Mouse (Mus musculus) adrenal gland, postnatal 36 days (tissue): Measurements from ENCODE around the gene Slc6a21. TPM values are rescaled to one million over a fixed set of nuclear protein-coding genes. Genes with fewer than 3 reads are reported as not detected.

ENCODE experiments used
- DNase-seq, 2 experiments: peaks; one replicate each; pipeline ENCODE4 v3.0.0; 2021; ENCODE audit warnings: mixed read lengths in 1 of 2
- total RNA-seq, 2 experiments: library from RNA; stranded (reverse); gene quantifications; 2 replicates each; pipeline ENCODE4 v1.2.3; 2021

The Slc6a21 gene
- total RNA-seq, 2 experiments from 2014 or later, result 0.13 TPM; not detected in 1

- DNase-seq, result peak; percentile 25 to 47
Measured at GRCm38 (mm10) chr7:45255822-45256221, 21.5 kb upstream of the Slc6a21 start.

- DNase-seq, result no peak
Measured at GRCm38 (mm10) chr7:45257063-45257840, 20.1 kb upstream of the Slc6a21 start.

GRCm38 (mm10) chr7:45259281-45259680 lies 18.0 kb upstream of the Slc6a21 start:
- no peak for DNase-seq

DNA sequence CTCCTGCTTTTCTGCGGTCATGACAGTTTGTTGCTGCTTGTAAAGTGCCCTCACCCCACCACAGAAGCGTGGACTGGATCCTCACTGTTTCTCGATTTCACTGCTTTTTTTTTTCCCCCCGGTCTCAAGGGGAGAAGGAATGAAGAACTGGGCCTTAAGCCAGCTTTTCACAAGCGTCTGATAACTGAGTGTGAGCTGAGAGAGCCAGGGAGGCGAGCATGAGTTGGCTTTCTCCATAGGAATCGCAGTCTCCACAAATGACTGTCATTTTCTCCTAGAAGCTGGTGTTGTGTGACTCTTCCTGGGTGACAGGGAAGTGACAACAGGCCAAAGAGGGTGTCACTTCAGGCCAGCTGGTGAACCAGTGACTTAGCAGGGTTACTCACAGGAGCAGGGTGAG lies 15.0 kb upstream of the Slc6a21 start:
- no peak for DNase-seq

GRCm38 (mm10) chr7:45263006-45263607 lies 14.2 kb upstream of the Slc6a21 start:
- DNase-seq, result no peak

DNA sequence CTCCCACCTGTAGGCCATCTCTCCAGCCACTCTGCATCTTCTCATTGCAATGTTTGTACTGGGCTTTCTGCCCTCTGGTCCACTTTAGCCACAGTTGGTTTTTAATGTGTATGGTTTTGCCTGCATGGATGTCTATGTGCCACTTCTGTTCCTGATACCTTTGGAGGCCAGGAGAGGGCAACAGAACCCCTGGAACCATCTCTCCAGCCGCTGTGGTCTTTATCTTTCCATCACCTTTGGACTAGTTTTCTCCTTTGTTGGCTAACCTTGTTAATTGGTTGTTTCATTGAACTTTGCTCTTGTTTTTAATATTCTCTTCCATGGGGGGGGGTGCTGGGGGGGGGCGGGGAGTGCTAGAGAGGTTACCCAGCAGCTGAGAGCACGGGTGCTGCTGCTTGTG lies 13.0 kb upstream of the Slc6a21 start:
- DNase-seq, result no peak

- no peak for DNase-seq
Measured at GRCm38 (mm10) chr7:45265518-45265917, 11.8 kb upstream of the Slc6a21 start.

GRCm38 (mm10) chr7:45272786-45273412 lies 4.4 kb upstream of the Slc6a21 start:
- no peak for DNase-seq

DNA sequence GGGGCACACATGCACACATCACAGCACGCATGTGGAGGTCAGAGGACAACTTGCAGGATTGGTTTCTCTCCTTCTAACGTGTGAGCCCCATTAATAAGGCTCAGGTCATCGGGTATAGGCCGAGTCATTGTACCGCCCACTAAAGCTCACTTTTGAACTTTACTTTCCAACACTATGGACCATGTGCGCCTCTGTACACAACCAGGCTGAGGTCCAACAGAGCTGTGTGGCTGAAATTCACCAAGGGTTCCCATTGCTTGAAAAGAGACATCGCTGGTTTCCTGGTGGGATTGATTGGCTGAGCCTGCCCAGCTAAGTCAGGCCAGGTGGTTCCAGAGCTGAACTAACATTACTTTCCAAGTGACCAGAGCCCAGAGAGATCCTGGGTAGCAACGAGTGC lies 3.6 kb upstream of the Slc6a21 start:
- DNase-seq, result no peak

GRCm38 (mm10) chr7:45286486-45286885 lies 9.2 kb downstream of the Slc6a21 start:
- no peak for DNase-seq

- DNase-seq, result no peak
Measured at GRCm38 (mm10) chr7:45296626-45297025, 19.3 kb downstream of the Slc6a21 start.

DNA sequence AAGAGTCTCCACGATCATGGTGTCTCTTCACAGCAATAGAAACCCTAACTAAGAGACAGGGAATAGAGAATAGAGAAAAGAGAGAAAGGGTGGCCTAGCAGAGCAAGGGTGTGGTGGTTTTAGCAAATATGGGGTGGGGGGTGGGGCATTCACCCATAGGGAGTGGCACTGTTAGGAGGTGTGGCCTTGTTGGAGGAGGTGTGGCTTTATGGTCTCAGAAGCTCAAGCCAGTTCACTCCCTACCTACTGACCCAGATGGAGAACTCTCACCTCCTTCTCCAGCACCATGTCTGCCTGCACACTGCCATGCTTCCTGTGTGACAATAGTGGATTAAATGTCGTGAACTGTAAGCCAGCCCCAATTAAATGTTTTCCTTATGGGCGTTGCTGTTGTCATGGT lies 20.2 kb downstream of the Slc6a21 start:
- DNase-seq, result peak in 1 of 2 experiments; percentile 21

- peak in 1 of 2 experiments; percentile 55 for DNase-seq
Measured at GRCm38 (mm10) chr7:45299752-45300151, 22.4 kb downstream of the Slc6a21 start.

DNA sequence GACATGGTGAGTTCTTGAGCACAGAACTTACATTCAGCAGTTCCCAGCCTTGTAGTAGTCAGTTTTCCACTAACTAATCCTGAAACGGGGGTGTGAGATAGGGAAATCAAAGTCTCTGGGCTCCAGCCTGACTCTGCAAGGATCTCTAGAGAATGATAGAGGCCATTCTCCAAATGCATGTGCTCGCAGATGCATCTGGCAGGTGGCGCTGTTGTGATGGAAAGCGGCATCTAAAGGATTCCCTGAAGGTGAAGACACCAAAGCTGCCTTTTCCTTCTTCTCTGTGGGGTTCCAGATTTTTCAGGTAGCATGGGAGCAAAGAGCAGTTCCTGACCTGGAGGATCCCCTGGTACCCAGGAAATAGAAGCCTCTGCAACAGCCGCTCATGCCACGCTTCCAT lies 23.0 kb downstream of the Slc6a21 start:
- peak; percentile 71 to 80 for DNase-seq

- DNase-seq, result no peak
Measured at GRCm38 (mm10) chr7:45302626-45303025, 25.3 kb downstream of the Slc6a21 start.

GRCm38 (mm10) chr7:45304869-45305268 lies 27.6 kb downstream of the Slc6a21 start:
- no peak for DNase-seq

- DNase-seq, result peak; percentile 68 to 77
Measured at GRCm38 (mm10) chr7:45305275-45305674, 28.0 kb downstream of the Slc6a21 start.

DNA sequence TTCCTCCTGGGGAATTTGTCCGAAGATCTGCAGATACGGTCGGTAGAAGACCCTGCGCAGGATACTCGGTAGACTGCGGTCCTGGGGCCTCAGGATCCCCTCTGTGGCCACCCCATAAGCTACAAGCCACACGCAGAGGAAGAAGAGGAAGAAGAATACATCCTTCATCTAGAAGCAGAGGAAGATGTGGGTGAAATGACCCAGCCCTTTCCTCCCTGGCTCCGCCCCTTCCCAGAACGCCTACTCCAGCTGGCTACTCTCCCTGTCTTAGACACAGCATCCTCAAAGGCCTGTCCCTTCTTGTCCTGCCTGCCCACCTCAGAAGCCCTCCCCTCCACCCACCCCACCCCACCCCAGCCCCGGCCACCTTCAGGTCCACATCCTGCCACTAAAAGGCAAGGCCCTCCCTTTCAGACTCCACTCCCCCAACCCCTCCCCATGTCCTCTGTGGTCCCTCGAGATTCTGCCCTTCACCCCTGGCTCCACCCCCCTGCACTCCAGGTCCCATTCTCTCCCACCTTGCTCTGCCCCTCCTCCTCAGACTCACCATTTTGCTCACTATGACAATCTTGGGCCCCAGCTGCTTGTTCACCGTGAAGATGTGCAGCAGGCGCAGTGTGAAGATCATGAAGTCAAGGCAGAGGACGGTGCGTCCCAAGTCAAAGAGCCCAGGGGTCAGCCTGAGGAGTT lies 31.4 kb downstream of the Slc6a21 start:
- no peak for DNase-seq

GRCm38 (mm10) chr7:45309455-45309854 lies 32.1 kb downstream of the Slc6a21 start:
- peak; percentile 63 to 66 for DNase-seq

DNA sequence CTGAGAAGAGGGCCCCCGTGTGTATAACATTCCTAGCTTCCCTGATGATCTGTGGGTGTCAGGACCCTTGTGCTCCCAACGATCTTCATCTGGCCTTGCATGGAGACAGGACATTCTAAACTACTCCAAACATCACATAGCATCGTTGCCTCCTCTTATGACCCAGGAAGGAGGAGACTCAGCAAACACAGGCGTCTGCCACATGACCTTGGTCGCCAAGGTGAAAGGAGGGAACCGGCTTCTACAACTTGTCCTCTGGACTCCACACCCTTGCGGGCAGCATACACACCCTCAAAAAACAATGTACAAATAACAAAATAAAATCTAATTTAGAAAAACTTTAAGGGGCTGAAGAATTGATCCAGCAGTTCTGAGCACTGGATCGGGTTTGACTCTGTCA lies 34.7 kb downstream of the Slc6a21 start:
- DNase-seq, result peak; percentile 32 to 39

DNA sequence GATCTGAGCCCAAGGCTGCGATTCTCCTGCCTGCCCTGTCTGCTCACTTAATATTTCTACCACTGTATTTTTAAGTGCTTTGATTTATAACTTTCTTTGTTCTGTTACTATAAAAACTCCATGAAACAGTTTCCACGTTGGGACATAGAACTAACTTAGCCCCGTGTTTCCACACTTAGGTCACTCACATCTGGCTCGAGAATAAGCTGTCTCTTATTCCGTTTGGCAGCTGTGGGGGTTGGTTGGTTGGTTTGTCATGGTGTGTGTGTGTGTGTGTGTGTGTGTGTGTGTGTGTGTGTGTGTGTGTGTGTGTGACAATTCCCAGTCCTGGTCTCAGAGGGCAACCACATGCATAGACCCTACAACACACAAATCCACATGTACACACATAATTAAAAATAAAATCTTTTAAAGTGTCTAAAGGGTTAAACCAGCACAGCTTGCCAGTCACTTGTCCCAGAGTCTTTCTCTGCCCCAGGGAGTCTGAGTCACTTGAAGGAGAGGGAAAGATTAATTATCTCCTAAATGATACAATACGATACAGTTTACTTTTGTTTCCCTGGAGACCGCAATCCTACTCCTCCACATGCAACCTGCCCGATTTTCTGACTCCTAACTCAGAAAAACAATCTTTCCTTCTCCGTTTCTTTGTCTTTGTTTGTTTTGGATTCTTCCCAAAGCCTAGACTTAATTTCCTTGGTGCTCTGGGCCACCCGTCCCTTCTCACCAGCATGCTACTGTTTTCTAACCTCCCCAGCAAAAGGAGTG lies 35.6 kb downstream of the Slc6a21 start:
- DNase-seq, result no peak

GRCm38 (mm10) chr7:45313495-45313894 lies 36.2 kb downstream of the Slc6a21 start:
- no peak for DNase-seq
